Mouse (Mus musculus): Measurements from ENCODE around the gene Gm10228.

The Gm10228 gene

GRCm38 (mm10) chr16:89041372-89041771 is at the start of gene Gm10228:
Gene Gm10228, minus strand, starts transcription at chr16:89041472.
- WGBS, result 89% methylated on average over 2 of the region's 4 CpGs

- WGBS, result 83% methylated on average over 2 of the region's 2 CpGs
These were observed 29.8 kb upstream of the Gm10228 start for GRCm38 (mm10) chr16:89071041-89071440.

DNA sequence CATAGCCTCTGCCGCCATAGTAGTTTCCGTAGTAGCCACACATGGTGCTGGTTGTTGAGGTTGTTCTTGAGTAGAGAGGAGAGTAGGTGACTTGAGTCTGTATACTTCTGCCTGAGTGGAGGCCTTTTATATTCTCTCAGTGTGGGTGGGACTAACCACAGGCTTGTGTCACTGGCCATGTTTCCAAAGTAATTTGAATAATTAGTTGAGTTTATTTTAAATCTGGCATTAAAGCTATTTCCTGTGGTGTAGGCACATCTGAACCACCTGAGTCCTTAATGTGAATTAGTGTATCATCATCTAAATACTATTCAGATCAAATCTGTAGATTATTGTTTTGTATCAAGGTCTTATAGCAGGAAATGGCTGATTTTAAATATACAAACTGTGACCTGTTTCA is 22.6 kb upstream of the Gm10228 start, which contains the start of gene 1110025L11Rik:
TSS of gene 1110025L11Rik (minus strand) at position 101 of the 400 bp plus-strand sequence.
- no CpG with 5 or more reads among the region's 2 CpGs for WGBS

- 87% methylated on average over 3 of the region's 3 CpGs for WGBS
These were observed 6.5 kb upstream of the Gm10228 start, which contains the start of gene Krtap6-5 for GRCm38 (mm10) chr16:89047783-89048182. Gene Krtap6-5, minus strand, starts transcription at chr16:89047883.

DNA sequence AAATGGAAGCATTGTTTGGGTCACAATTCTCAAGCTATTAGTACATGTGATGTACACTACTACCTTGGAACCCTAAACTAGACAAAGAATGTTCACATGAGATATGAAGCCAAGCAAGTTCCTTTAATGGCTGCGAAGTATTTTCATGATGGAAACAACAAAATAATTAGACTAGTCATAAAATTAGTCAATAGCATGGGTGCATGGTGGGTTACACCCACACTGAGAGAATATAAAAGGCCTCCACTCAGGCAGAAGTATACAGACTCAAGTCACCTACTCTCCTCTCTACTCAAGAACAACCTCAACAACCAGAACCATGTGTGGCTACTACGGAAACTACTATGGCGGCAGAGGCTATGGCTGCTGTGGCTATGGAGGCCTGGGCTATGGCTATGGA is 9.9 kb downstream of the Gm10228 start, which contains the start of gene Krtap6-1:
TSS of gene Krtap6-1 (plus strand) at position 301 of the 400 bp plus-strand sequence.
- 94% methylated on average over 3 of the region's 3 CpGs for WGBS

DNA sequence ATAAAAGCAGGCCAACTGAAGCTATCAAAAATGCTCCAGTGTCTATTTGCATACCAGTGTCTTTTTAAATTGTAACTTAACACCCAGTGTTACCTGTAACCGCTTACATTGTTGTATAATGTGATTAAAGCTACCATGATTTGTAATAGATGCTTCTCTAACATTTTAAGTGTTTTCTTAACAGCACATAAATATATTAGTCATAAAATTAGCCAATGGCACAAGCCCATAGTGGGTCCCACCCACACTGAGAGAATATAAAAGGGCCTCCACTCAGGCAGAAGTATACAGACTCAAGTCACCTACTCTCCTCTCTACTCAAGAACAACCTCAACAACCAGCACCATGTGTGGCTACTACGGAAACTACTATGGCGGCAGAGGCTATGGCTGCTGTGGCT is 26.3 kb downstream of the Gm10228 start, which contains the start of gene Gm10229:
TSS of gene Gm10229 (plus strand) at position 301 of the 400 bp plus-strand sequence.
- WGBS, result 88% methylated on average over 3 of the region's 3 CpGs

DNA sequence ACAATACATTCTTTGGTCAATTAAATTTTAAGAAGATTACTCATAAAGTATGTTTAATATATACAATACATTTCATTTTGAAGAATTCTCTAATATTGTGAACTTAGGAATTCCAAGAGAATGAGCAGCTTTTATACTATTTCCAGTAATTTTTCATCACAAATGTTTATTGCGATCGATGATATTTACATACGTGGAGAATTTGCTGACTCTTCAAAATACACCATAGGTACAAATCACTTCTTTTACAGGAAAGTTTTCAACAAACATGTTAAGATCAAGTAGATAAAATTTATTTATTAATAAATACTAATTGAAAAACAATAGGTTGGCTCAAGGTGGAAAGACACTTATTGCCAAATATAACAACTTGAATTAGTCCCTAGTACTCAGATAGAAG is 27.3 kb downstream of the Gm10228 start:
- WGBS, result 98% methylated on average over 3 of the region's 3 CpGs

DNA sequence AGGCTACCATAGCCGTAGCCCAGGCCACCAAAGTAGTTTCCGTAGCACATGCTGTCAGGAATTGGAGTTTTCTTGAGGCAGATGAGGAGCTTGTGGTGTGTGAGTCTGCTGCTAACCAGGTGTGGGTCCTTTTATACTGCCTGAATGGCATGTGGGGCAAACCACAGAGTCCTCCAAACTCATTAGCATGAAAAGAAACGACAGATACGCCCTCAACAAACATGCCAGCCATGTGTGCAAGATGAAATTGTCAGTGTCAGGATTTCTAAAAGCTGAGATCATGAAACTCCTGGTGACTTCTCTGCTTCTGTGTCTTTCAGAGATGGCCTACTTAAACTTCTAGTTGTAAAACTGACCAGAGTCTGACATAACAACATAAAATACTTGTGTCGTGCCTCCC is 30.6 kb downstream of the Gm10228 start, which contains the start of gene Krtap22-2:
TSS of gene Krtap22-2 (minus strand) at position 101 of the 400 bp plus-strand sequence.
- WGBS, result 86% methylated on average over 5 of the region's 5 CpGs

Data from cerebral cortex, adult 2 months (tissue).